Mouse (Mus musculus): ENCODE data around the gene Txnip. TPM values are rescaled to one million over a fixed set of nuclear protein-coding genes. Genes with fewer than 3 reads are reported as not detected.

The Txnip gene
- total RNA-seq, 2 experiments from 2014 or later: 318 to 360 TPM

Other genes starting within 250 kb of the Txnip start
- not detected for gene BC107364, start 105.7 kb upstream of the Txnip start, total RNA-seq (2021)
- gene Hfe2, start 32.8 kb upstream of the Txnip start, total RNA-seq (2021): 100 to 1,000 TPM; 283 to 297 TPM
- gene Gm16253, start 19.0 kb downstream of the Txnip start, total RNA-seq (2021): 1 to 10 TPM; 1.5 TPM
- 10 to 100 TPM; 32.4 to 34.2 TPM for gene Polr3gl, start 36.2 kb downstream of the Txnip start, total RNA-seq (2021)
- gene Ankrd34a, start 38.7 kb downstream of the Txnip start, total RNA-seq (2021): 1 to 10 TPM; 1.9 TPM
- 10 to 100 TPM; 41.8 to 42.9 TPM for gene Lix1l, start 43.2 kb downstream of the Txnip start, total RNA-seq (2021)
- 10 to 100 TPM; 67.3 to 77.2 TPM for gene Rbm8a, start 72.0 kb downstream of the Txnip start, total RNA-seq (2021)
- gene Pex11b, start 77.4 kb downstream of the Txnip start, total RNA-seq (2021): 10 to 100 TPM; 28.8 to 30.8 TPM
- under 1 TPM; 0.31 to 0.61 TPM for gene Gm42957, start 77.5 kb downstream of the Txnip start, total RNA-seq (2021)
- gene Itga10, start 87.6 kb downstream of the Txnip start, total RNA-seq (2021): 1 to 10 TPM; 5.6 to 6.8 TPM
- 1 to 10 TPM; 2.0 to 2.6 TPM for gene Ankrd35, start 112.2 kb downstream of the Txnip start, total RNA-seq (2021)
- gene Pias3, start 138.4 kb downstream of the Txnip start, total RNA-seq (2021): 10 to 100 TPM; 30.7 to 33.3 TPM
- gene Nudt17, start 150.6 kb downstream of the Txnip start, total RNA-seq (2021): 1 to 10 TPM; 1.3 to 1.7 TPM
- gene Polr3c, start 169.7 kb downstream of the Txnip start, total RNA-seq (2021): 10 to 100 TPM; 23.6 to 24.5 TPM
- 10 to 100 TPM; 45.1 to 50.6 TPM for gene Rnf115, start 169.7 kb downstream of the Txnip start, total RNA-seq (2021)